Mouse (Mus musculus): ENCODE results near the gene E2f2. TPM values are rescaled to one million over a fixed set of nuclear protein-coding genes. Genes with fewer than 3 reads are reported as not detected.
A peak's percentile ranks its signal among the peaks of the same experiment; 100 is the strongest.

Gene E2f2
- total RNA-seq, 2 experiments from 2014 or later = 0.97 to 1.9 TPM

DNA sequence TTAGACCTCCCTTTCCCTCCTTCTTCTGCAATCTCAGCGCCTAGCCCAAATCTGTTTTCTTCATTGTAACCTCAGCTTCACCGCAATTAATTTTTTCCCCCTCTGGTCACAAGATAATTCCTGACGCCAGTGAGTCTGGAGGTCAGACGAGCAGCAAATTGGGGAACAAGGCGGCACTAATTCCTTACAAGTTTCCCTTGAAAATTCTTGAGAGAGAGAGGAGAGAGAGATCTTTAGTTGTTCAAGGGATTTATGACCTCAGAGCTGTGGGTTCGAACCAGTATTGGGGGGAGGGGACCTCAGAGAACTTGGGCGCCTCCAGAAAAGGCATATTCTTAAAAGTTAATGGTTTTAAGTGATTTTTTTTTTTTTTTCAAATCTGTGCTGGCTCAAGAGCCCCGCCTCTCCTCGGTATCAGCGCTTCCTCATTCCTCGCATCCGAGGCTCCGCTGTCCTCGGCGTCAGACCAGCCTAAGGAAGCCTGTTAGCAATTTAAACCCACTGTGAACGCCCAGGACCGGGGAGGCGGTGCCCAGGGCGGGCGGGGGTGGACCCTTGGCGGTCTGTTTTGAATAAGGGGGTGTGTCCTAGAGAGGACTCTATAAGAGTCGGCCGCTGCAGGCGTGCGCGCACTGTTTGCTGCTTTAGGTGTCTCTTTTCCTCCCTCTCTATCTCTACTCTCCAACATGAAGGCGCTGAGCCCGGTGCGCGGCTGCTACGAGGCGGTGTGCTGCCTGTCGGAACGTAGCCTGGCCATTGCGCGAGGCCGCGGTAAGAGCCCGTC is 28.8 kb upstream of the E2f2 start, which contains the start of gene Id3:
Gene Id3, plus strand, starts transcription at position 305 of the 784 bp plus-strand sequence.
- intact Hi-C loops (cut with DNase I) = no loop called here
- peak; percentile 81 to 95 for DNase-seq (ENCODE audit: extremely low spot score in 1 of 2, low spot score in 2 of 2)

DNA sequence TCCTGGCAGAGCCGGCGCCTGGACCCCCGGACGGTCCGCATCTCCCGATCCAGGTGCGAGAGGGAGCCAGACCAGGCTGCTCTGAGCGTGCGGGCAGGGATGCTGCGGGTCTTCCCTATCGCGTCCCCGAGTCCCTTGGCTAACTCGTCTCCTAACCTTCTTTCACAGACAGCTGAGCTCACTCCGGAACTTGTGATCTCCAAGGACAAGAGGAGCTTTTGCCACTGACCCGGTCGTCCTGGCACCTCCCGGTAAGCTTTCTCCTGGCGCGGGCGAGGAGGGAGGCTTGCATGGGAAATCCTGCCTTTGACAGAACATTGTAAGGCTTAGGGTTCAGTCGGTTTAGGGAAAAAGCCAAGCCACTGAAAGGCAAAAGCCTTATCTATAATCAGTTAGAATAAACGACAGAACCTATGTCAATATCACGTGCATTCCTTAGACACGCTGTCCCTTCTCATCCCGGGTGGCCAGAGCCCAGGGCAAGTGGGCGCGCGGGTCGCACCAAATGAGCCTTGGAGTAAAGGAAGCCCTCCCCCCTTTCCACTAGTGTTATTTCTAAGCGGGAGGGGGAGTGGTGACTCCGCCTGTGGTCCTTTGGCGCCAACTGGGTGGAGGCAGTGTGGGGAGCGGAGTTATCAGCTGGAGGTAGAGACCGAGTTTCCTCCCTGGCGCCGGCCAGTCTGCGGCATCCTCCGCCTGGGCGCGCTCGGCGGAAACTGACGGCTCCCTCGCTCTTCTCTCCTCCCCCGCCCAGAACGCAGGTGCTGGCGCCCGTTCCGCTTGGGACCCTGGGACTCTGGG is 27.9 kb upstream of the E2f2 start:
- peak in 1 of 2 experiments; percentile 86 for DNase-seq (ENCODE audit: extremely low spot score in 1 of 2, low spot score in 2 of 2)
- intact Hi-C loops (cut with DNase I) = no loop called here

DNA sequence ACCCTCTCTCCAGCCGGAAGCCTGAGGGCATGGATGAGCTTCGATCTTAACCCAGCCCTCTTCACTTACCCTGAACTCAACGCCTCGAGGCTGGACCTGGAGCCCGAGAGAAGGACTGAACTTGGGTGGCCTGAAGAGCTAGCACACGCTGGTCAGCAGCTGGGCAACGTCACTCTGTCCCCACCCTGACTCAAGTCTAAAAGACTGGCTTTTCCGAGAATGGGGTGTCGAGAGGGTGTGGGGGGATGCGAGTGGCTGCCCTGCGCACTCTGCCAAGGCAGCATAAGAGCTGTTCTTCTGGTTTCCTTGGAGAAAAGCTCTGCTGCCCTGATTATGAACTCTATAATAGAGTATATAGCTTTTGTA is 27.3 kb upstream of the E2f2 start:
- DNase-seq (ENCODE audit: extremely low spot score in 1 of 2, low spot score in 2 of 2) = no peak
- intact Hi-C loops (cut with DNase I) = no loop called here

DNA sequence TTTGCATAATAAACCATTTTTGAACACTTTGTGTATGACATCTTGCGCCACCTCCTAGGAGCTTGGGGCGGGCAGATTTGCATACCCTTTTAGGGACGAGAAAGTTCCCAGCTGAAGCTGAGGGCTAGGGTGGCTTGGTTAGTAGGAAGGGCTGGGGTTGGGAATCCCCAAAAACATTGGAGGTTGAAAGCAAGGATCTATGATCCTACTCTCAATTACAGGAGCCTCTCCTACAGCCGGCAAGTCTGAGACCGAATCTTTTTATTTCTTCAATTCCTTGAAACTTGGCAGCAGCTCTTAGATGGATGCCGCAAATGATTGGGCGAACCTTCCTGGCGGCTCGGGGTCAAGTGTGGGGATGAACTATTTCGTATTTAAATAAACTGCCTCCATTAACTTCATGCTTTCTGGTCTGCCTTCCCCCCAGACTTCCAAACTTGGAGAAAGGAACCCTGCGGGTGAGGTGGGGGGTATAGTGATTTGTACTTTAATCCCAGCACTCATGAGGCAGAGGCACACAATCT is 26.8 kb upstream of the E2f2 start:
- intact Hi-C loops (cut with DNase I) = no loop called here
- DNase-seq (ENCODE audit: extremely low spot score in 1 of 2, low spot score in 2 of 2) = no peak

DNA sequence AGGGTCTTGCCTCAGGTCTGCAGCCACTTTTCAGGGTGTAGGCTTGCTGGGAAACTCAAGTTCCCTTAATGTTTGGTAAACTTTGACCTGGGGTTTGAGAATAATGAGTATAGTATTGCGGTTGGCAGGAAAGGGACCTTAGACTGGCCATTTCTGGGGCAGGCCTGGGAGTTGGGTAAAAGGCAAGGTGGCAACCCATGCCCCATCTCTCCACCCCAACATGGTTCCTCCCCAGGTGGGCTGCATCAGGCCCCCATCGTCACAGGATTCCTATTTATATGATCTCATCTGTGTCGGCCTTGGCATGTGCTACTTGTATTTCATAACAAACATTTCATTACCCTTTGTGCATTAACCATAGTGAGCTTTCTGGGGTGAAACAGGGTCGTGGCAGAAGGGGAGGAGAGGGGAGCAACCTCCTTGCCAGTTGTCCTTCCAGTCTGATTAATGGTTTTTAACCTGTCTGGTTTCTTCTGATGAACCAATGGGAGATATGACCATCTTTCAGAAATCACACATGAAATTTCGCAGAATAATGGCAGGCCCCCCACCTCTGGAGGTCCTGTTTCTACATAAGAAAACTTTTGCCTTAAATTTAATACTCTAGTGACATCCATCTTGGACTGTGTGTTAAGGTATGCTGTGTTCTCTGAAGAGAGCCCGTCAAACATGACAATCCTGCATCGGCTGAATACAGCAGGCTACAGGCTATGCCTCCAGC is 26.0 kb upstream of the E2f2 start:
- no peak for DNase-seq (ENCODE audit: extremely low spot score in 1 of 2, low spot score in 2 of 2)
- intact Hi-C loops (cut with DNase I) = no loop called here

DNA sequence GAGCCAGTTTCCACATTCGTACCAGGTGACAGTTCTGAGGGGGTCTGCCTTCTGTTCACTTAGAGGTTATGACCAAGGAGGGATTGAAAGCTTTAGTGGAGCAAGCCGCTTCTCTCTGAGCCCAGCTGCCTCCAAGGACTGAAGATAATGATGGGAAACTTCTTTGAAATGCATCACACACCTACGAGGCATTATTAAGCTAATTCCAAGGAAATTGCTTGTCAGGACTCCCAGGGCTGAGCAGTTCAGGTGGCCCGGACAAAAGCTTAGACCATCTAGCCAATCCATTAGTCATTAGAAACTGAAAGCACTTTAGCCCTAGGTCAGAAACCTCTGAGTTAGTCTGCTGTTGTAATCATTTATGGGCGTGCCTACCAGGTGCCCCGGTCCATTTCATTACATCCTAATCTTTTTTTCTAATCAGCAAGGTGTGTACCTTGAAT is 25.5 kb upstream of the E2f2 start:
- no peak for DNase-seq (ENCODE audit: extremely low spot score in 1 of 2, low spot score in 2 of 2)
- intact Hi-C loops (cut with DNase I) = no loop called here

DNA sequence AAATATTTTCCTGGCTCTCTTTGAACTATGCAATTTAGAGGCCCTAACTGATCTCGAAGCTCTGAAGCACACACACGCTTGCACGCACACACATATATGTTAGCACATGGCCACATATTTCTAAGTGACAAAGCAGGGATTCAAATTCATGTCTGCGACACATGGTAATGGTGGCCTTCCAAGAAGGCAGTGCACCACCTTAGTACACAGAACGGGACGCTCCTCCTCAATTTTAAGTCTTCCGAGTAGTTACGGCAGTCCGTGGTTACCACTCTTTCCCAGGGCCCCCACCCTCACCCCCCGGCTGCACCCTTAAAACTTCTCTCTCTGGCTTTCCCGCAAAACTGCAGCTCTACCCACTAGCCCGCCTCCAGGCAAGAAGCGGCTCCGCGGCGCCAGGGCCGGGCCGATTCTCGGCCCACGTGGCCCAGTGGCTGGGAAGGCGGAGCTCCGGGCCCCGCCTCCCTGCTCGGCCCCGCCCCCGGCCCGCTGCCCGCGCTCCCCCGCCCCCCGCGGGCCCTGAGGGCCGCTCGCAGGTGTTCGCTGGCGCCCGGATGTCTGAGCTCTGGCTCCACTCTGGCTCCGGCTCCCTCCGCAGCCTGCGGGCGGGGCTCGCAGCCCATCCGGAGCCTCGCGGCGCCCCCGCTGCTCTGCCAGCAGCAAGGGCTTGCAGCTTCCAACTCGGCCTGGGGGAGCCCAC is 24.6 kb upstream of the E2f2 start:
- DNase-seq (ENCODE audit: extremely low spot score in 1 of 2, low spot score in 2 of 2) = peak in 1 of 2 experiments; percentile 92
- intact Hi-C loops (cut with DNase I) = no loop called here

DNA sequence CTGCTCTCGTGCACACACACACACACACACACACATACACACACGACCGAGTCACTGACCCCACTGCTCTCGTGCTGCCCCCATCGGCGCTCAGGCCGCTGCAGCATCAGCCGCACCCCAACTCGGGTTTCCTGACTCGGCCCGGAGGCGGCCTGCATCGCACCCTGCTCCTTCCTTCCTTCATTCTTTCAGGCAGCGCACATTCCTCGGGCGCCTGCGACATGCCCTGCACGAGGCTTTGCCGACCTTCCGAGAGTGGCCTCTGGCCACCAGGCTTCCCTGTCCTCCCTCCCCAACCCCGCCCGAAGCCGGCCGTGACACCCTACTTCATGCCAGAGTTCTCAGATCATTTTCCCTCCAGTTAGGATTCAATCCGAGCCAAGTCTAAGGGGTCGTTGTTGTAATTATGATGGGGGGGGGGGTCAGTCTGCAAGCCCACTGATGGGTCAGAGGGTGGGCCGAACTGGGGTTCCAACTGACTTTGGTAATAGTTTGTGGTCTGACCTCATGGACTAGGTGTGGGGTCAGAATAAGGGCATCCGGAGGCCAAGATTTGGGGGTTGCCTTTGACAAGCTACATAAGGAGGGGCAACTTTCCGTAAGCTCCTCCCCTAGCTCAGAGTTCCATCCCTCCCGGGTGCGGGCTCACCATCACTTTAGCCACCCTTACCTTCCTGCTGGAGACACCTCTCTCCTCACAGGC is 23.7 kb upstream of the E2f2 start:
- intact Hi-C loops (cut with DNase I) = no loop called here
- DNase-seq (ENCODE audit: extremely low spot score in 1 of 2, low spot score in 2 of 2) = peak in 1 of 2 experiments; percentile 76

DNA sequence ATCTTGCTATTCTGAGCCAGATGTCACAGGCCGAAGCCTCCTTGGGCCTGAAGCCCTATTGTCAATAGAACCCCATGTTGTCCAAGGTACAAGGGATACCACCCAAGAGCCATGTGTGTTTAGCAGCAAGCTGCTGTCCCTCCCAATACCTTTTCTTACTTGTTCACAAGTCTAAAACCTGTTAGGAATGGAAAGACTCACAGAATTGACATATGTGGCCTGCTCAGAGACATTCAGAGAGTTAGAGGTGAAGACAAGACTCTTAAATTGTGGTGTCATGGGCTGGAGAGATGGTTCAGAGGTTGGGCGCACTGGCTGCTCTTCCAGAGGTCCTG is 23.2 kb upstream of the E2f2 start:
- intact Hi-C loops (cut with DNase I) = no loop called here
- DNase-seq (ENCODE audit: extremely low spot score in 1 of 2, low spot score in 2 of 2) = no peak

DNA sequence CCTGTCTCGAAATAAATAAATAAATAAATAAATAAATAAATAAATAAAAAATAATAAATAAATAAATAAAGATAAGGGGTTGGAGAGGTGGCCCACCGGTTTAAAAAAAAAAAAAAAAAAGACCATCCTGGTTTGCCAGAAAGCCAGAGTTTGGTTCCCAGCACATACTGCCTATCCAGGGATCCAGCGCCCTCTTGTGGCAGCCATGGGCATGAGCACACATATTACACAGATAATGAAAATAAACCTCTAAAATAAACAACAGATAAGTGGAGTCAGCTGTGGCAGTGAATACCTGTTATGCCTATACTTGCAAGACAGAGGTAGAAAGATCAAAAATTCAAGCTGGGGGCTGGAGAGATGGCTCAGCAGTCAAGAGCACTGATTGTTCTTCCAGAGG is 22.5 kb upstream of the E2f2 start:
- intact Hi-C loops (cut with DNase I) = no loop called here
- peak in 1 of 2 experiments; percentile 61 for DNase-seq (ENCODE audit: extremely low spot score in 1 of 2, low spot score in 2 of 2)

DNA sequence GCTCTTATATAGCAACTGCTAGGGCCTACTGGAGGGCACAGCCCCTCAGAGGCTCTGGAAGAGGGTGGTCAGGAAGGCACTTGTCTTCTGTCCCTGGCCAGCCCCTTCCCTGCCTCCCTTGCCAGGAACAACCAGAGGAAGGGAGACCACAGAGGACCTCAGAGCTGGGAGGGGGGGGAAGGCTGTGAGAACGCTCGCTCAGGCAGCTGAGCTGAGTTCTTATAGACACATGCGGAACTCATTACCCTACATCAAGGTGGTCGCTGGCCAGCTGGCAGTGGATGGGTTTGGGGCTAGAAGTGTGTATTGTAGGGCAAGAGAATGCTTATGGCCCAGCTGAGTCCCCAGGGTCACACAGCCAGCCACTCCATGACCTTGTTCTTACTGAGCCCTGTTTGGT is 21.6 kb upstream of the E2f2 start:
- intact Hi-C loops (cut with DNase I) = no loop called here

DNA sequence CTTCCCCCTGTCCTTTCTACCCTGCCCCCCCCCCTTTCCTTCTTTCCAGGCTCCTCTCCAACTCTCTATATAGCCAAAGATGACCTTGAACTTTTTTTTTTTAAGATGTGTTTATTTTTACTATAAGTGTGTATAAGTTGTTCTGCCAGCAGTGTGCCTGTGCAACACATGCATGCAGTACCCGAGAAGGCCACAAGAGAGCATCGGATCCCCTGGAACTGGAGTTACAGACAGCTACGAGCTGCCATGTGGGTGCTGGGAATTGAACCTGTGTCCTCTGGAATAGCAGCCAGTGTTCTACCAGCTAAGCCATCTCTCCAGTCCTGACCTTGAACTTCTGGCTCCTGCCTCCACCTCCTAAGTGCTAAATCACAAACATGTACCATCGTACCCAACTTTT is 19.4 kb upstream of the E2f2 start:
- peak in 1 of 2 experiments; percentile 36 for DNase-seq (ENCODE audit: extremely low spot score in 1 of 2, low spot score in 2 of 2)
- intact Hi-C loops (cut with DNase I) = no loop called here

More for the DNA sequence above, 21.6 kb upstream of the E2f2 start:
- no peak for DNase-seq (ENCODE audit: extremely low spot score in 1 of 2, low spot score in 2 of 2)

DNA sequence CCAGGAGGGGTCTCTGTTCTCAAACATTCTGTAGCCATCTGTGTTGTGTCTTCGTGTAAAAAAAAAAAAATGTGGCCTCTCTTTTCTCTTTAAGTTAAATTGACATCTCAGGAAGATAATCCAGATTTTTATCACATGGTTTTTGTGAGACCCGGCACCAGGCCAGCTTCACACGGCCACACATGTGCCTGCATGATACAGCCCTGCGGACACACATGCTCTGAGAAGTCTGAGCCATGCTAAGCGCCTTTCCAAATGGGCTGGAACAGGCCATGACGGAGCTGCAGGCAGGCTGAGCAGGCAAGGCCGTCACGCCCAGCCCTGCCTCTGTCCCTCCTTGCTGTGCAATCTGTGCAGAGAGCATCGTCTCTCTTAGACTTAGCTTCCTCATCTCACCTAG is 17.7 kb upstream of the E2f2 start:
- intact Hi-C loops (cut with DNase I) = no loop called here
- no peak for DNase-seq (ENCODE audit: extremely low spot score in 1 of 2, low spot score in 2 of 2)

DNA sequence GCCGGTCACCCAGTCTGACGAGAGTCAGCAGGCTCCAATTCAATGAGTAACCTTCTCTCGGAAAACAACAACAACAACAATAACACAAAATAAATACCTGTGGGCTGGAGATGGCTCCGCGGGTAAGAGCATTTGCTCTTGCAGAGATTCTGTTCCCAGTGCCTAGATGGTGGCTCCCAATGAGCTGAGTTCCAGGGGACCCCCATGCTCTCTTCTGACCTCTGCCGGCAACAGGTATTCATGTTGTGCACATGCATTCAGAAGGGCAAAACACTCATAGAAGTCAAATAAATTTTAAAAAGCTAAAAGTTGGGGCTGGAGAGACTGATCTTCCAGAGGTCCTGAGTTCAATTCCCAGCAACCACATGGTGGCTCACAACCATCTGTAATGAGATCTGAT is 13.7 kb upstream of the E2f2 start:
- intact Hi-C loops (cut with DNase I) = no loop called here

DNA sequence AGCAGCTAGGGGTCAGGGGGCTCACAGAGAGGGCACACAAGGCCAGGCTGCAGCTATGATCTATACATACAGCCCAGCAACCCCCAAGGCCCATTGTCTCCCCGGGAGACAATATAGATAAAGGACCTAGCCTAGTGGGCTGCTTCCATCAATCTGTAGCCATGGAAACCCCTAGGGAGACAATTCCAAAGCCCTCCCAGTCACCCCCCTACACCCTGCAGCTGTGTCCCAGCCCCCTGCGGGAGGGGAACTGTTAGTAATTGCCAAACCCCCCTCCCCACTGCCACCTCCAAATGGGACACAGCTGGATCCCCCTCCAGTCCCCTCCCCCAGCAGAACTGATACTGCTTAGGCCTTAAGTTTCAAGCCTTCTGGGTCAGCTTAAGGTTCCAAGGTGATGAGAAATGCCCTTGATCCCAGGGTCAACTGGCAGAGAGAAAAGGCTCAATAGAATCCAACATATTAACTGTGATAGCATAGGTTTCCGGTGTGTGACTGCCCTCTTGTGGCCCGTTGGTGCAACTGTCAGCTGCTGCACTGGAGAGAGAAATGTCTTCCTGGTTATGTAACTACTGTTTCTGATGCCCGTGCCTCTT is 12.3 kb upstream of the E2f2 start:
- DNase-seq (ENCODE audit: extremely low spot score in 1 of 2, low spot score in 2 of 2) = peak; percentile 69 to 70
- intact Hi-C loops (cut with DNase I) = loop anchor here (2.0 kb wide), 1 partner anchor 89 kb away; no protein-coding TSS in a partner anchor

More for the DNA sequence above, 13.7 kb upstream of the E2f2 start:
- DNase-seq (ENCODE audit: extremely low spot score in 1 of 2, low spot score in 2 of 2) = no peak

DNA sequence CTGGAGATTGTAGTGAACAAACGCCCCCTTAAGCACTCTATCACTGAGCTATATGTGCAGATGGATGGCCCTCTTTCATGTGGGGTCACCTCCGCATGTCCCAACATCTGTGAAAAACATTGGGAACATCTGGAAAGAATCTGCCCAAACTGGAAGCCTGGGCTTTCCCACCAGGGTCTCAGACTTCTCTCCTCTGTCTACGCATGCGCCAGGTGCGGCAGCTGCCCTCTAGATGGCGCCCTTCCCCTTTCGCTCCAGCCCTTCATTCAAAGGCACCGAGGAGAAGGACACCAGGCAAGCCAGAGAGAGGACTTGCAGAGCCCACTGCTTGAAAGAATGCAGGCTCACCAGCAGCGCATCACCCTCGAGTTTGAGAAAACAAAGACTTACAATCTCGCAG is 8.7 kb upstream of the E2f2 start:
- intact Hi-C loops (cut with DNase I) = loop anchor here (2.0 kb wide), 1 partner anchor 37 kb away; no protein-coding TSS in a partner anchor
- peak; percentile 81 to 88 for DNase-seq (ENCODE audit: extremely low spot score in 1 of 2, low spot score in 2 of 2)

DNA sequence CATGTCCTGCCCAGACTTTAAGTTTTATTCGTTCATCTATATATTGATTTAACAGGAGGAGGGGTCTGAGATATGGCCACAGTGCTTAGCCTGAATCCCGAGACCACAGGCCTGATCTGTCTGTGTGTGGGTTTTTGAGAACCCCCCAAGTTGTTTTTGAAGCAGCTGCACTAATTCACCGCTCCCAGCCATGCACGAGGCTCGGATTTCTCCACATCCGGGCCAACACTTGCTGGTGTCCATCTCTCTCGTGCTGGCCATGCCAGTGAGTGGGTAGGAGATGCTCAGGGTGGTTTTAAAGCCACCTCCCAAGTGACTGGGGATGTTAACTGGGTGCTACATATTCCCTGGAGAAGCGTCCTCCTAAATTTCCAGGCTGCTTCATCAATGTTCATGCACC is 7.2 kb upstream of the E2f2 start:
- intact Hi-C loops (cut with DNase I) = no loop called here
- DNase-seq (ENCODE audit: extremely low spot score in 1 of 2, low spot score in 2 of 2) = no peak

DNA sequence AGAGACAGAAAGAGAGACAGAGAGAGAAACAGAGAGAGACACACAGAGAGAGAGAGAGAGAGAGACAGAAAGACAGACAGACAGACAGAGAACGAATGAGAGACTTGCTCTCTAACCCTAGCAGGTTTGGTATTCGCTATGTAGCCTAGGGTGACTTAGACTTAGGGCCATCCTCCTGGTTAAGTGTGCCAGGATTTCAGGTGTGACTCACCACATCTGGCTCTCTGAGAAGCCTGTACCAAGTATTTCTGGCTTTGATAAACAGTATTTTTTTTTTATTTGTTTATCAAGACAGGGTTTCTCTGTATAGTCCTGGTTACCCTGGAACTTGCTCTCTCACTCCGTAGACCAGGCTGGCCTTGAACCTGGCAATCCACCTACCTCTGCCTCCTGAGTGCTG is 4.5 kb upstream of the E2f2 start:
- no peak for DNase-seq (ENCODE audit: extremely low spot score in 1 of 2, low spot score in 2 of 2)
- intact Hi-C loops (cut with DNase I) = no loop called here
